Mouse (Mus musculus): ENCODE results near the gene Sgk1. TPM values are rescaled to one million over a fixed set of nuclear protein-coding genes. Genes with fewer than 3 reads are reported as not detected.

Gene Sgk1
- polyA plus RNA-seq, 1 experiment from 2014 or later, result 24.5 TPM

DNA sequence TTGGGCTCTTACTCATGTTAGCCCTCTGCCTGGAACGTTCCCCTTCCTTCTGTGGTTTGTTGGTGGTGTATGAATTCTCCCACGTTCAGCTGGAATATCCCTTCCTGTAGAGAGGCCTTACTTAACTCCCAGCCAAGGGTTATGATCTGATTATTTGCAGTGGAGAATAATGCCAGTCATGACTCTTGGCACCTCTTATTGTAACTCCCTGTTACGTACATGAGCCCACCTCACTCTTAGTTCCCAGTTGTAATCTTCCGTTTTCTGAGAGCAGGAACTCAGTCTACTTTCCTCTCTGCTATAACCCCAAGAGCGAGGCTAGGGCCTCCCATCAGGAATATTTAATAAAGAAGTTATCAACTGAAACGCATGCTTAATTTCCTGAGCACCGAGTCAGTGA is 26.6 kb upstream of the Sgk1 start:
- Histone ChIP-seq H3K4me3 (ENCODE audit: low read depth, low read length) (no peak overlapping the region), H3K36me3 (ENCODE audit: control insufficient read depth, insufficient read depth, low read length) (no peaks in the 10 kb centered on the region), H3K4me1 (replicated peaks; ENCODE audit: control insufficient read depth, insufficient read depth, low read length) (no peaks in the 10 kb centered on the region), H3K9ac (ENCODE audit: low read length) (no peak overlapping the region), H3K9me3 (ENCODE audit: control insufficient read depth, low read length) (no peaks in the 10 kb centered on the region), H3K27me3 (ENCODE audit: control insufficient read depth, insufficient read depth, low read length) (no peaks in the 10 kb centered on the region), H3K4me2 (ENCODE audit: low read depth, low read length, severe bottlenecking) (no peak overlapping the region), H3K27ac (ENCODE audit: low read depth, low read length) (no peak overlapping the region)
- DNase-seq (ENCODE audit: low spot score) (no peak), ATAC-seq (replicated peaks; ENCODE audit: low FRiP score) (no peak)
- WGBS, result 90% methylated on average over 7 of the region's 7 CpGs

DNA sequence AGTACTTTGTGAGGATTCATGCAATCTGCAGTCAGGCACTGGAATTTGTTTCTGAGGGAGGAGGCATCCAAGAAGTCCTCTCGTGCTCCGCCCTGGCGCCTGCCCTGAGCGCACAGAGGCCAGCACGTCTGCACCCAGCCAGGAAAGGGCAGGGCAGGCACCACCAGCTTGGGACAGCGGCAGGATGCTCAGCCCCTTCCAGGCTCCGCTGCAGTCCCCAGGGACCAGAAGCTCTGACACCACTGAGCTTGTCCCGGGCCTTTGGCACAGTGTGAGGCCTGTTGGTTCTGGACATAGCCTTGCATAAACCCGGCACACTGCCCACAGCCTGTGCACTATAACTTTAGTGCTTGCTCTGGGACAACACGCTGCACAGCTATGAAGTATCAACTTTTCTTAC is 24.3 kb upstream of the Sgk1 start:
- Histone ChIP-seq H3K9me3 (ENCODE audit: control insufficient read depth, low read length) (no peaks in the 10 kb centered on the region), H3K27me3 (ENCODE audit: control insufficient read depth, insufficient read depth, low read length) (no peaks in the 10 kb centered on the region), H3K4me3 (ENCODE audit: low read depth, low read length) (no peak overlapping the region), H3K9ac (ENCODE audit: low read length) (no peak overlapping the region), H3K4me1 (replicated peaks; ENCODE audit: control insufficient read depth, insufficient read depth, low read length) (no peaks in the 10 kb centered on the region), H3K36me3 (ENCODE audit: control insufficient read depth, insufficient read depth, low read length) (no peaks in the 10 kb centered on the region), H3K27ac (ENCODE audit: low read depth, low read length) (no peak overlapping the region), H3K4me2 (ENCODE audit: low read depth, low read length, severe bottlenecking) (no peak overlapping the region)
- DNase-seq (ENCODE audit: low spot score), result no peak
- no peak for ATAC-seq (replicated peaks; ENCODE audit: low FRiP score)
- WGBS, result 77% methylated on average over 10 of the region's 10 CpGs

DNA sequence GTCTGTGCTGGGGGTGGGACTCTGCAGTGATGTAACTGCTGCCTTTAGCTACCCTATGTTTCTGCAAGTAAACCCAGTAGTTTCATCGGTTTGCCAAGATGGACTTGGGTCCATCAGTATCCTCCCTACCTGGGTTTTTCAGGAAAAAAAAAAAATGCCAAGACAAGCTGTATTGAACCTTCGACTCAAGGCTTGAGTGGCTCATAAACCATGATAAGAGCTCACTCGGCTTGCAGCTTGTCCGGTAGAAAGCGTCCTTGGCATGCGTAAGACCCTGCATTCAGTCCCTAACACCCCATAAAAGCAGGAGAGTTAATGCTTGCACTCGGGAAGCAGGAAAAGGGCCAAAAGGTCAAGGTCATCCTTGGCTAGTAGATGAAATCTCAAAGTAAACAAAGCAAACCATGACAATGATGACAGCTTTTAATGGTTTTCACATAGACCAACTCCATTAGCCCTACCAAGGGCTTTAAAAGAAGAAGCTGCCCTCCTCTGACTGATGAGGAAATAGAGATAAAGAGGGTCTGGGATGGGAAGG is 23.5 kb upstream of the Sgk1 start:
- no peak overlapping the region for H3K4me2 ChIP-seq (ENCODE audit: low read depth, low read length, severe bottlenecking)
- no peak overlapping the region for H3K9ac ChIP-seq (ENCODE audit: low read length)
- no peaks in the 10 kb centered on the region for H3K9me3 ChIP-seq (ENCODE audit: control insufficient read depth, low read length)
- no peak for ATAC-seq (replicated peaks; ENCODE audit: low FRiP score)
- H3K27me3 ChIP-seq (ENCODE audit: control insufficient read depth, insufficient read depth, low read length), result no peaks in the 10 kb centered on the region
- DNase-seq (ENCODE audit: low spot score), result no peak
- 82% methylated on average over 7 of the region's 7 CpGs for WGBS
- no peak overlapping the region for H3K4me3 ChIP-seq (ENCODE audit: low read depth, low read length)
- no peaks in the 10 kb centered on the region for H3K4me1 ChIP-seq (replicated peaks; ENCODE audit: control insufficient read depth, insufficient read depth, low read length)
- H3K27ac ChIP-seq (ENCODE audit: low read depth, low read length), result no peak overlapping the region
- no peaks in the 10 kb centered on the region for H3K36me3 ChIP-seq (ENCODE audit: control insufficient read depth, insufficient read depth, low read length)

DNA sequence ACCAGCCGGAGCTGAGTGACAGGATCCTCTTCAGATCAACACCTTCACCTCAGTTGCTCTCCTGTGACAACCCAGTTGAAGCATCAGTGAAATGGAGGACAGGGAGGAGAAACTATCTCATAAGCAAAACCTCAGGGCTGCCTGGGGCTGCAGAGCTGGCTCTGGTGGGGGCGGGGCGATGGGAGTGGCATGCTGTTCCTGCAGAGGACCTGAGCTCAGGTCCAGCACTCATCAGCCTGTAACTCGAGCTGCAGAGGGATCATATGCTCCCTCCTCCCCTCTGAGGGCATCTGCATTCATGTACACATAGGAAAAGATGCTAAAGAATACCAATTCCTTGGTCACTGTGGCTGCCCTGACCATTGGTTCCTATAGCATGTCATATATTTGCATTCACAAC is 15.5 kb upstream of the Sgk1 start:
- DNase-seq (ENCODE audit: low spot score) (no peak), ATAC-seq (replicated peaks; ENCODE audit: low FRiP score) (no peak)
- no peak overlapping the region for H3K4me2 ChIP-seq (ENCODE audit: low read depth, low read length, severe bottlenecking)
- no peaks in the 10 kb centered on the region for H3K27me3 ChIP-seq (ENCODE audit: control insufficient read depth, insufficient read depth, low read length)
- no peak overlapping the region for H3K27ac ChIP-seq (ENCODE audit: low read depth, low read length)
- H3K4me1 ChIP-seq (replicated peaks; ENCODE audit: control insufficient read depth, insufficient read depth, low read length), result no peaks in the 10 kb centered on the region
- 26% methylated on average over 4 of the region's 4 CpGs for WGBS
- H3K9ac ChIP-seq (ENCODE audit: low read length), result no peak overlapping the region
- H3K9me3 ChIP-seq (ENCODE audit: control insufficient read depth, low read length), result no peaks in the 10 kb centered on the region
- no peak overlapping the region for H3K4me3 ChIP-seq (ENCODE audit: low read depth, low read length)
- H3K36me3 ChIP-seq (ENCODE audit: control insufficient read depth, insufficient read depth, low read length), result no peaks in the 10 kb centered on the region

DNA sequence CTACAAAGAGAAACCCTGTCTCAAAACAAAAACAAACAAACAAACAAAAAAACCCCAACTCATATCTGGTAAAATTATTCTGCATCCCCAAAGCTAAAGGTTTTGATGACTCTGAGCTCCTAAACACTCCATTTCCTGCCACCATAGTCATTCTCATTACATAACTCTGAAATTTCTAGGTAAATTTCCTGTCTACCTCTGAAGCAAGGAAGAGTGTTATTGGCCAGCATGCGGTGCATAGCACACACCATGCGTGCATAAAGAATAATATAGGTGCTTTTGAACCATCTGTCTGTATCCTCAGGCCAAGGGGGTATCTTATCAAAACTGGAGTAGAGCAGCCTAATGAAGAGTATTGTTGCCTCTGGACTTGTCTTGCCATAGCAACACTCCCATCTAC is 13.8 kb upstream of the Sgk1 start:
- DNase-seq (ENCODE audit: low spot score), result no peak
- H3K4me2 ChIP-seq (ENCODE audit: low read depth, low read length, severe bottlenecking), result no peak overlapping the region
- H3K9me3 ChIP-seq (ENCODE audit: control insufficient read depth, low read length), result no peaks in the 10 kb centered on the region
- ATAC-seq (replicated peaks; ENCODE audit: low FRiP score), result no peak
- no peak overlapping the region for H3K27ac ChIP-seq (ENCODE audit: low read depth, low read length)
- no peaks in the 10 kb centered on the region for H3K36me3 ChIP-seq (ENCODE audit: control insufficient read depth, insufficient read depth, low read length)
- H3K4me1 ChIP-seq (replicated peaks; ENCODE audit: control insufficient read depth, insufficient read depth, low read length), result no peaks in the 10 kb centered on the region
- 91% methylated on average over 2 of the region's 2 CpGs for WGBS
- H3K4me3 ChIP-seq (ENCODE audit: low read depth, low read length), result no peak overlapping the region
- H3K9ac ChIP-seq (ENCODE audit: low read length), result no peak overlapping the region
- H3K27me3 ChIP-seq (ENCODE audit: control insufficient read depth, insufficient read depth, low read length), result no peaks in the 10 kb centered on the region

DNA sequence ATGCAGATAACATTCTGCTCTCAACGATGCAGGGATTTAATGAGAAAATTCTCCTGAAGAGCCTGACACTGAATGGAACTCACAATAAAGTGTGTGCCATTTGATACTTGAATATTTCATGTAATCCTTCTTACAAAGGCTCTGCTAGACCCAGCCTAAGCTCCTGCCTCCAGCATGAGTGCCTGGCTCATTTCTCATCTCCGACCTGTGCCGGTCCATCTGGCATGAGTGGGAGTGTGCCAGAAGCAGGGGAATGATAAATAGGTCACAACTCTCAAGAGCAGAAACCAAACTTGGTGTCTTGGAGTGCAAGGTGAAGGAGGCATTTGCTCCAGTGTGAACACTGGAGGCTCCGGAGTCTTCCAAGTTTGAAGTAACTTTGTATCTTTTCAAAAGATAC is 13.4 kb upstream of the Sgk1 start:
- Histone ChIP-seq H3K9me3 (ENCODE audit: control insufficient read depth, low read length) (no peaks in the 10 kb centered on the region), H3K4me2 (ENCODE audit: low read depth, low read length, severe bottlenecking) (no peak overlapping the region), H3K4me1 (replicated peaks; ENCODE audit: control insufficient read depth, insufficient read depth, low read length) (no peaks in the 10 kb centered on the region), H3K36me3 (ENCODE audit: control insufficient read depth, insufficient read depth, low read length) (no peaks in the 10 kb centered on the region), H3K27me3 (ENCODE audit: control insufficient read depth, insufficient read depth, low read length) (no peaks in the 10 kb centered on the region), H3K27ac (ENCODE audit: low read depth, low read length) (no peak overlapping the region), H3K9ac (ENCODE audit: low read length) (no peak overlapping the region), H3K4me3 (ENCODE audit: low read depth, low read length) (no peak overlapping the region)
- WGBS, result 81% methylated on average over 4 of the region's 4 CpGs
- DNase-seq (ENCODE audit: low spot score) (no peak), ATAC-seq (replicated peaks; ENCODE audit: low FRiP score) (no peak)

DNA sequence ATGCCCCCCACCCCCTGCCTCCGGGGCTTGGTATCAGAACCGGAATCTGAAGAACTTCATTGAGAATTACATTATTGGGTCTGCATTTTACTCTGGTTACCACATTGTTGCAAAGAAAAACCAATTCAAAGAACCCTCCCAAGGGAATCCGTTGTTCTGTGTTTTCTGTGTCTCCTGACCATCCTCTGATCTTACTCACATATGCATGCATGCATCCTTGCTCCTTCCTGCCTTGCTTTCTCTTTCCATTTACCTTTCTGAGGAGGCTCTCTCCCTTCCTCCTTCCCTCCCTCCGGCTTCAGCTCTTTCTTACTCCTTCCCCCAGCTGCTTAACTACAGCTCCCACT is 174 bp upstream of the Sgk1 start:
- H3K27ac ChIP-seq (ENCODE audit: low read depth, low read length), result no peak overlapping the region
- DNase-seq (ENCODE audit: low spot score) (no peak), ATAC-seq (replicated peaks; ENCODE audit: low FRiP score) (peak; percentile 31; the same call in 1 of the 2 replicates)
- peak overlapping the region; percentile 78 for H3K4me2 ChIP-seq (ENCODE audit: low read depth, low read length, severe bottlenecking)
- no peaks in the 10 kb centered on the region; the same call in 1 of the 2 replicates for H3K27me3 ChIP-seq (ENCODE audit: control insufficient read depth, insufficient read depth, low read length)
- H3K36me3 ChIP-seq (ENCODE audit: control insufficient read depth, insufficient read depth, low read length), result no peaks in the 10 kb centered on the region
- H3K9ac ChIP-seq (ENCODE audit: low read length), result peak overlapping the region; percentile 56
- H3K4me1 ChIP-seq (replicated peaks; ENCODE audit: control insufficient read depth, insufficient read depth, low read length), result peaks cover 10% of the 10 kb centered on the region
- H3K4me3 ChIP-seq (ENCODE audit: low read depth, low read length), result peak overlapping the region; percentile 42
- 25% methylated on average over 4 of the region's 4 CpGs for WGBS
- H3K9me3 ChIP-seq (ENCODE audit: control insufficient read depth, low read length), result no peaks in the 10 kb centered on the region

DNA sequence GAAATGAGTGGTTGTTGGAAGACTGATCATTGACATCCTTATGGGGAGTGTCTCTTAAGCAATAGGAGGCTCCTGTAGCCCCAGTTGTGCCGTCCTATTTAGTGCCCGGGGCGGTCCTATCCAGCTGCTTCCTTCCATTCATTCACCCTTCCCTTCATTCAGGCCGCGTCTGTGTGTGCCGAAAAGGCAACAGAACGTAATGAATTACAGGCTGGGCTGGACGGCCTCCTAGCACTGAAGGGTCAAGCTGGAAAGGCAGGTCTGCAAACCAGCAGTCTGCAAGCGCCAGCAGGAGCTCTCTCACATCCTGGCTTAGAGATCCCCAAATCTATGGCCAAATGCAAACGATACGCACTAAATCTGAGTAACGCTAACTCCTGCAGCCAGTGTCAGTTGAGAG is 1.6 kb downstream of the Sgk1 start:
- Histone ChIP-seq H3K4me1 (replicated peaks; ENCODE audit: control insufficient read depth, insufficient read depth, low read length) (peaks cover 10% of the 10 kb centered on the region), H3K27me3 (ENCODE audit: control insufficient read depth, insufficient read depth, low read length) (no peaks in the 10 kb centered on the region; the same call in 1 of the 2 replicates), H3K4me3 (ENCODE audit: low read depth, low read length) (peak overlapping the region; percentile 42; the same call in 1 of the 2 replicates), H3K4me2 (ENCODE audit: low read depth, low read length, severe bottlenecking) (peak overlapping the region; percentile 78; the same call in 1 of the 2 replicates), H3K36me3 (ENCODE audit: control insufficient read depth, insufficient read depth, low read length) (no peaks in the 10 kb centered on the region), H3K9ac (ENCODE audit: low read length) (no peak overlapping the region), H3K9me3 (ENCODE audit: control insufficient read depth, low read length) (no peaks in the 10 kb centered on the region), H3K27ac (ENCODE audit: low read depth, low read length) (no peak overlapping the region)
- ATAC-seq (replicated peaks; ENCODE audit: low FRiP score) (no peak; the same call in 1 of the 2 replicates), DNase-seq (ENCODE audit: low spot score) (peak; percentile 69)
- under 1% methylated on average over 12 of the region's 12 CpGs for WGBS

DNA sequence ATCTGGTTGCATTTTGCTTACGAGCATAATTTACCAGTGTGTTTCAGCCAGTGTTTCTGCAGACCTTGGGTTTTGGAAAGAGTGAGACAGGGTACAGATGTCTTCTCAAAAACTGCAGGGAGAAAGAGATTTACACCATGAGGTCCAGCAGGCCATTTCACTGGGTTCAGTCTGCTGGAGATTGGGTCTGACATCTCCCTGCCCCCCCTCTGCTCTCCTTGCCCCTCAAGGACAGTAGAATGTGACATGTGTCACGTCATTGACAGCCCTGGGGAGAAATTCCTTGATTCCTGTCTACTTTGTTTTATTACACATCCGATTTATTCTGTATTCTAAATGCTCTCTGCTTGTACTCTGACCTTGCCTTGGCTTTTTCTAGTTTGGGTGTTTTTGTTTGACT is 2.5 kb downstream of the Sgk1 start:
- Histone ChIP-seq H3K4me3 (ENCODE audit: low read depth, low read length) (no peak overlapping the region), H3K36me3 (ENCODE audit: control insufficient read depth, insufficient read depth, low read length) (no peaks in the 10 kb centered on the region), H3K4me1 (replicated peaks; ENCODE audit: control insufficient read depth, insufficient read depth, low read length) (peaks cover 10% of the 10 kb centered on the region), H3K27ac (ENCODE audit: low read depth, low read length) (no peak overlapping the region), H3K9ac (ENCODE audit: low read length) (no peak overlapping the region), H3K9me3 (ENCODE audit: control insufficient read depth, low read length) (no peaks in the 10 kb centered on the region), H3K4me2 (ENCODE audit: low read depth, low read length, severe bottlenecking) (no peak overlapping the region), H3K27me3 (ENCODE audit: control insufficient read depth, insufficient read depth, low read length) (no peaks in the 10 kb centered on the region; the same call in 1 of the 2 replicates)
- no peak for DNase-seq (ENCODE audit: low spot score)
- ATAC-seq (replicated peaks; ENCODE audit: low FRiP score), result no peak
- WGBS, result 62% methylated on average over 3 of the region's 3 CpGs

Measured in forebrain, embryonic 11.5 days (tissue).